ENCODE assay signal across 9 mouse cellular contexts in genomic region chr3:52262431-52263161, GRCm38 (mm10). TPM values are rescaled to one million over a fixed set of nuclear protein-coding genes. Genes with fewer than 3 reads are reported as not detected.
A peak's percentile ranks its signal among the peaks of the same experiment; 100 is the strongest.
DNase-seq lines count a peak whose midpoint lies in the region; ATAC-seq and TF ChIP-seq lines count a peak whose summit lies in the region.
"Had no signal": no experiment of that assay in that cellular context is flagged by ENCODE, and none has a peak within 500 bp of the region (broad histone marks: within the 10 kb centered on the region; RNA-seq: fewer than 3 reads in every experiment).

No protein-coding gene starts in this region.

- no peaks in the 10 kb centered on the region for H3K36me3 ChIP-seq in hindbrain, embryonic 10.5 days
- no peaks in the 10 kb centered on the region for H3K36me3 ChIP-seq in hindbrain, embryonic 13.5 days
- H3K36me3 ChIP-seq in embryonic facial prominence, embryonic 11.5 days (replicated peaks; ENCODE audit: control insufficient read depth, insufficient read depth, low read depth, low read length): no peaks in the 10 kb centered on the region
- H3K36me3 ChIP-seq in testis, adult 2 months (ENCODE audit: control insufficient read depth, insufficient read depth, low read length): no peaks in the 10 kb centered on the region

- no peak overlapping the region for H3K27ac ChIP-seq in hindbrain, embryonic 10.5 days
- H3K27ac ChIP-seq in hindbrain, embryonic 13.5 days: no peak overlapping the region
- no peak overlapping the region for H3K27ac ChIP-seq in embryonic facial prominence, embryonic 11.5 days (replicated peaks; ENCODE audit: low read depth, low read length)
- no peak overlapping the region for H3K27ac ChIP-seq in testis, adult 2 months (ENCODE audit: control insufficient read depth, insufficient read depth, low read depth, low read length)
- H3K27ac ChIP-seq: macrophage had no signal

- no peak overlapping the region for H3K4me3 ChIP-seq in hindbrain, embryonic 10.5 days
- H3K4me3 ChIP-seq in hindbrain, embryonic 13.5 days: no peak overlapping the region
- no peak overlapping the region for H3K4me3 ChIP-seq in embryonic facial prominence, embryonic 11.5 days (ENCODE audit: low read depth, low read length)
- no peak overlapping the region for H3K4me3 ChIP-seq in testis, adult 2 months (ENCODE audit: control insufficient read depth, low read depth, low read length)

- 47% methylated on average over 13 of the region's 13 CpGs for WGBS in hindbrain, embryonic 10.5 days
- 45% methylated on average over 13 of the region's 13 CpGs for WGBS in hindbrain, embryonic 13.5 days
- 45% methylated on average over 13 of the region's 13 CpGs for WGBS in embryonic facial prominence, embryonic 11.5 days

- peaks cover 18% of the 10 kb centered on the region for H3K4me1 ChIP-seq in hindbrain, embryonic 10.5 days (replicated peaks)
- peaks cover 15% of the 10 kb centered on the region for H3K4me1 ChIP-seq in hindbrain, embryonic 13.5 days (replicated peaks)
- no peaks in the 10 kb centered on the region for H3K4me1 ChIP-seq in embryonic facial prominence, embryonic 11.5 days (ENCODE audit: control insufficient read depth, insufficient read depth, low read length)
- peaks cover 6% of the 10 kb centered on the region; the same call in 1 of the 2 replicates for H3K4me1 ChIP-seq in testis, adult 2 months (ENCODE audit: control insufficient read depth, insufficient read depth, low read length)

- no peaks in the 10 kb centered on the region for H3K9me3 ChIP-seq in hindbrain, embryonic 10.5 days
- no peaks in the 10 kb centered on the region for H3K9me3 ChIP-seq in hindbrain, embryonic 13.5 days
- H3K9me3 ChIP-seq in embryonic facial prominence, embryonic 11.5 days (replicated peaks; ENCODE audit: control insufficient read depth, low read length): no peaks in the 10 kb centered on the region

- peak; percentile 83; the same call in 1 of the 2 replicates for TF ChIP-seq CTCF in testis, adult 2 months (IDR thresholded peaks at IDR 0.05; ENCODE audit: control insufficient read depth, insufficient read depth, insufficient replicate concordance, low read depth, low read length)

- peaks cover 68% of the 10 kb centered on the region for H3K27me3 ChIP-seq in hindbrain, embryonic 10.5 days (ENCODE audit: insufficient read depth, poor library complexity, severe bottlenecking)
- H3K27me3 ChIP-seq in hindbrain, embryonic 13.5 days: peaks cover 67% of the 10 kb centered on the region
- H3K27me3 ChIP-seq in embryonic facial prominence, embryonic 11.5 days (ENCODE audit: control insufficient read depth, insufficient read depth, low read length): peaks cover 6% of the 10 kb centered on the region
- no peaks in the 10 kb centered on the region for H3K27me3 ChIP-seq in testis, adult 2 months (ENCODE audit: control insufficient read depth, insufficient read depth, low read length)

- no peak overlapping the region for H3K9ac ChIP-seq in hindbrain, embryonic 13.5 days
- H3K9ac ChIP-seq in embryonic facial prominence, embryonic 11.5 days (replicated peaks; ENCODE audit: low read length): no peak overlapping the region

- no peak for ATAC-seq in hindbrain, embryonic 13.5 days (ENCODE audit: low FRiP score)
- no peak for ATAC-seq in embryonic facial prominence, embryonic 11.5 days (replicated peaks; ENCODE audit: insufficient number of reproducible peaks, low FRiP score, low TSS enrichment, low read depth)

- no peak for TF ChIP-seq POLR2A in testis, adult 2 months (IDR thresholded peaks at IDR 0.05; ENCODE audit: control insufficient read depth, low read depth, low read length)

- H3K4me2 ChIP-seq in hindbrain, embryonic 13.5 days: no peak overlapping the region
- H3K4me2 ChIP-seq in embryonic facial prominence, embryonic 11.5 days (ENCODE audit: low read depth, low read length): no peak overlapping the region

- intact Hi-C loops in heart, postnatal 25 days (cut with DNase I): loop anchor here (2.0 to 10.0 kb wide), 5 partner anchors 190 to 580 kb away; no protein-coding TSS in a partner anchor
- intact Hi-C loops in left cerebral cortex, postnatal 14 days (cut with DNase I): loop anchor here (2.0 to 10.0 kb wide), 4 partner anchors 252 to 582 kb away; no protein-coding TSS in a partner anchor

- peak; percentile 77 for DNase-seq in hindbrain, embryonic 10.5 days (ENCODE audit: low spot score)
- peak; percentile 82 to 86 for DNase-seq in adrenal gland, postnatal 36 days
- DNase-seq in embryonic facial prominence, embryonic 11.5 days (ENCODE audit: low spot score): peak; percentile 88
- peak; percentile 51 for DNase-seq in heart, postnatal 25 days (ENCODE audit: low spot score)
- peak; percentile 82 to 89 for DNase-seq in left cerebral cortex, postnatal 14 days (ENCODE audit: low spot score in 2 of 2)
- DNase-seq in natural killer cell, adult 2 months (ENCODE audit: low spot score in 2 of 2): peak; percentile 69 to 84

RNA-seq across cellular contexts. Expression of gene Foxo1, which starts 5.5 kb away (rescaled TPM):
- 2.7 and 3.6 TPM in 2 replicates for polyA plus RNA-seq in hindbrain, embryonic 10.5 days (2016; fragmentation: Nextera tagmentation; extraction: Ambion mirVana)
- polyA plus RNA-seq in hindbrain, embryonic 13.5 days (2015; fragmentation: Nextera tagmentation; extraction: Ambion mirVana): 2.7 and 2.9 TPM in 2 replicates
- 10 to 100 TPM; 22.3 to 23.3 TPM for total RNA-seq in adrenal gland, postnatal 36 days (2021)
- 5.2 and 5.8 TPM in 2 replicates for polyA plus RNA-seq in embryonic facial prominence, embryonic 11.5 days (2014; fragmentation: Nextera tagmentation; extraction: Ambion mirVana)
- total RNA-seq in heart, postnatal 25 days (2021): 10 to 100 TPM; 11.6 to 13.2 TPM
- total RNA-seq in left cerebral cortex, postnatal 14 days (2021): 10 to 100 TPM; 12.1 to 13.5 TPM
- 1.7 and 2.2 TPM in 2 replicates for polyA plus RNA-seq in testis, adult 2 months (2012; rRNA removed)
